Mouse (Mus musculus): ENCODE measurements around the gene Trib3.

DNA sequence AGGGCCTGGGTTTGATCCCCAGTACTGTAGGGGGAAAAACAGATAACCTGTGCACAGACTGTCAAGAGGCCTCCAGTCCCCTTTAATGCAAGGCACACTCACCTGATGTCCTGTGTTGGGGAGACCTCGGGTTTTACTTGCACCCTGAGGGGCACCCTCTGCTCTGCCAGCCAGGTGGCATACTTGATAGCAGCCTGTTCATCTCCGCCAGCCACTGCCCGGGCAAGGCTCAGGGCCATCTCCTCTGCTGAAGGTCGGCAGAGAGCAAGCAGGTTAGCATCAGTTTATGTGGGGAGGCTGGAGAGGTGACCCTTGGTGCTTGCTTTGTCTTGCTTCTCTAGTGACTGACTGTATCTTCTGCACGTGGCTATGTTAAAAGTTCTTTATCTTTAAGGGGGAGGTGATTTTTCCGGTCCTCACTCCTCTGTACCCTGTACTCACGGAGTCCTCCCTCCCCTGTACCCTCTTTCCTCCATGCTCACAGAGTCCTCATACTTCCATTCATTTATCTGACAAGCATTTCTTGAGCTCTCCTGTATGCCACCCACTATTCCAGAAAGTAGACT is 12.9 kb downstream of the Trib3 start:
- TF ChIP-seq MAX (IDR thresholded peaks at IDR 0.05): no peak
- TF ChIP-seq CTCF (IDR thresholded peaks at IDR 0.05; ENCODE audit: control insufficient read depth, insufficient read depth, insufficient read length): no peak
- no peak for TF ChIP-seq USF1 (IDR thresholded peaks at IDR 0.05; ENCODE audit: low read depth)
- no peak for TF ChIP-seq MYOG (IDR thresholded peaks at IDR 0.05; ENCODE audit: control insufficient read depth, extremely low read depth, insufficient read length)
- no peak for TF ChIP-seq MYOD1 (IDR thresholded peaks at IDR 0.05; ENCODE audit: control insufficient read depth, insufficient read length, low read depth)
- no peak for TF ChIP-seq CEBPB (IDR thresholded peaks at IDR 0.05; ENCODE audit: low read depth)
- TF ChIP-seq FOSL1 (IDR thresholded peaks at IDR 0.05; ENCODE audit: insufficient read depth, low read length, poor library complexity, severe bottlenecking): no peak
